Mouse (Mus musculus): Measurements from ENCODE around the gene Bloc1s3.

Bloc1s3 gene

GRCm38 (mm10) chr7:19455186-19455585 lies 53.0 kb downstream of the Bloc1s3 start:
- DNase-seq (ENCODE audit: low spot score in 2 of 2): no peak

Measured in left cerebral cortex, adult 9 months (tissue).